Mouse (Mus musculus) bone marrow macrophage, adult 2 months (primary cell): ENCODE measurements at regions not wholly inside any gene's neighbourhood (a gene's known extent, or its start where the extent isn't known, plus 50 kb on each side); places are given as distances from the start of the nearest gene placed in this dataset.

Experiments
- CTCF ChIP-seq: IDR thresholded peaks from 2 replicates; pipeline ENCODE4 v1.5.1; 2012; ENCODE audit warnings: low read depth, mild to moderate bottlenecking, low read length, moderate library complexity
- POLR2A ChIP-seq: IDR thresholded peaks from 2 replicates; pipeline ENCODE4 v1.6.1; 2012; ENCODE audit warnings: mild to moderate bottlenecking, low read depth, low read length, borderline replicate concordance

DNA sequence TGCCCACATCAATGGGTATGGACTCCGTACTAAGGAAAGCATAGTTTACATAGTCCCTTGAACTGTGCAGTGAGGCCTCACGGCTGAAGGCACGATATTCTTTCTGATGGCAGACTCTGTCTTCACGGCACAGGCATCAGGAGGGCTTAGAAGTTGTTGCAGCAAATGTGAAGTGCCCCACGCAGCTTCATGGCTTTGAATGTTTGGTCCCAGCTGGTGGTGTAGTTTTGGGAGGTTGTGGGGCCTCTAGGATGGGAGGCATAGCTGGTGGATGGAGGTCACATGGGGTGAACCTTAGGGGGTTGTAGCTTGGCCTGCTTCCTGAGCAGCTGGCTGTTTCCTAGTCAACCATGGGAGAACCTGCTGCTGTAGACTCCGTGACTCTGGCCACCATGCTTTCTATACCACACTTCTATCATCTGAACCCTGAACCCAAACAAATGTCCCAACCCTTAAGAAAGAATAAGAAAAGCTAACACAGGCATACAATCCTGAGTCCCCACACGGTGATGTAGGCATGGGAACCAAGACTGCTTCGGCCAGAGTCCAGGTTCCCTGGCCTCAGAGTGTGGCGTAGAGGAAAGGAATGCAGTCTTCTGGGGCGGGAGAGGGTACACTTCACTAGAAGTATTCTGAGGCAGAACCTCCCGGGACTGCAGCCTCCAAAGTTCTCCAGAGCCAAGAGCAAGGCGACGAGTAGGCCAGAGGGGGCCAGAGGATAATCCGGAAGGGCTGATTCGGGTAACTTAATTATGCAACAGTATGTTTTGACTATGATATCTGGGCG lies 59.2 kb upstream of the Cnih3 start:
- TF ChIP-seq CTCF (no peak), POLR2A (no peak)
